Mouse (Mus musculus) forebrain, embryonic 14.5 days (tissue): ENCODE measurements at regions not wholly inside any gene's neighbourhood (a gene's known extent, or its start where the extent isn't known, plus 50 kb on each side); places are given as distances from the start of the nearest gene placed in this dataset. TPM values are rescaled to one million over a fixed set of nuclear protein-coding genes. Genes with fewer than 3 reads are reported as not detected.
"Not testable (repeated sequence)": the region's sequence is repeated elsewhere in the genome, so short reads cannot be mapped to it uniquely, and the experiment has no call there.

ENCODE experiments used
- ATAC-seq: fragments of 200-750 bp; cut with Nextera tagmentation; 2 replicates; pipeline ENCODE4 v1.8.0; 2017; ENCODE audit warnings: mild to moderate bottlenecking, moderate library complexity
- DNase-seq: peaks from one replicate; pipeline ENCODE4 v3.0.0-alpha.2; 2015; ENCODE audit warnings: low spot score
- H3K27ac ChIP-seq: fragments of 300-500 bp; sonication (generic); 2 replicates; pipeline ENCODE4 v1.5.1; 2014; ENCODE audit warnings: low read depth, mild to moderate bottlenecking, control low read depth, low read length, moderate library complexity
- H3K27me3 ChIP-seq: fragments of 300-500 bp; sonication (generic); replicated peaks from 2 replicates; pipeline ENCODE4 v1.6.1; 2014; ENCODE audit warnings: low read length, control low read depth, mixed read lengths; ENCODE audit not compliant: control insufficient read depth, insufficient read depth
- H3K36me3 ChIP-seq: fragments of 300-500 bp; sonication (generic); 2 replicates; pipeline ENCODE4 v1.6.1; 2014; ENCODE audit warnings: low read length, control low read depth; ENCODE audit not compliant: control insufficient read depth, insufficient read depth
- H3K4me1 ChIP-seq: fragments of 300-500 bp; sonication (generic); 2 replicates; pipeline ENCODE4 v1.6.1; 2014; ENCODE audit warnings: antibody characterized with exemption, low read length, control low read depth; ENCODE audit not compliant: control insufficient read depth, insufficient read depth
- H3K4me2 ChIP-seq: fragments of 300-500 bp; sonication (generic); 2 replicates; pipeline ENCODE4 v1.6.1; 2014; ENCODE audit warnings: mild to moderate bottlenecking, control low read depth, low read length
- H3K4me3 ChIP-seq: fragments of 300-500 bp; sonication (generic); 2 replicates; pipeline ENCODE4 v1.5.1; 2014; ENCODE audit warnings: low read depth, low read length, control low read depth
- H3K9ac ChIP-seq: fragments of 300-500 bp; sonication (generic); 2 replicates; pipeline ENCODE4 v1.6.1; 2014; ENCODE audit warnings: mild to moderate bottlenecking, low read length, control low read depth, moderate library complexity
- H3K9me3 ChIP-seq: fragments of 300-500 bp; sonication (generic); replicated peaks from 2 replicates; pipeline ENCODE4 v1.6.1; 2016; ENCODE audit warnings: low read length, control low read depth, mixed read lengths; ENCODE audit not compliant: control insufficient read depth
- WGBS: fragments of 180-500 bp; shearing (Covaris S2); extraction: QIAGEN DNeasy Blood & Tissue Kit; methylation state at CpG from one replicate; pipeline ENCODE4 v1.1.7; 2014; 5-methylcytosine and 5-hydroxymethylcytosine counted together
- microRNA-seq: library from miRNA; unstranded; fragments of <30 nt; microRNA quantifications from one replicate; pipeline ENCODE4, GENCODE M21; 2016

GRCm38 (mm10) chr7:113711356-113711755 is 54.4 kb upstream of the Spon1 start:
- H3K36me3 ChIP-seq, H3K4me2 ChIP-seq, H3K27ac ChIP-seq, H3K4me1 ChIP-seq, H3K9me3 ChIP-seq, ATAC-seq, H3K27me3 ChIP-seq, DNase-seq, H3K9ac ChIP-seq, H3K4me3 ChIP-seq: not testable (repeated sequence)
- 80% methylated on average over 3 of the region's 3 CpGs for WGBS

Small RNA genes lying in the stretch of these regions (microRNA-seq; reads per million reads assigned to microRNA genes)
- gene Gm23700 = not detected
